Mouse (Mus musculus) myocyte (in vitro differentiated cells): ENCODE measurements at regions not wholly inside any gene's neighbourhood (a gene's known extent, or its start where the extent isn't known, plus 50 kb on each side); places are given as distances from the start of the nearest gene placed in this dataset.

ENCODE experiments used
- H3K27me3 ChIP-seq: one replicate; pipeline ENCODE4 v1.6.1; 2011; ENCODE audit not compliant: control insufficient read depth, insufficient read depth, insufficient read length
- H3K36me3 ChIP-seq: one replicate; pipeline ENCODE4 v1.6.1; 2011; ENCODE audit not compliant: control insufficient read depth, insufficient read depth
- H3K4me2 ChIP-seq: one replicate; pipeline ENCODE4 v1.6.1; 2011; ENCODE audit warnings: low read depth, control low read depth
- H3K4me3 ChIP-seq: one replicate; pipeline ENCODE4 v1.5.1; 2011; ENCODE audit warnings: mild to moderate bottlenecking, control low read depth, moderate library complexity
- H3K79me2 ChIP-seq: one replicate; pipeline ENCODE4 v1.6.1; 2011; ENCODE audit not compliant: control insufficient read depth, insufficient read depth
- H3ac ChIP-seq: one replicate; pipeline ENCODE4 v1.6.1; 2011; ENCODE audit not compliant: control insufficient read depth, insufficient read length
- CEBPB ChIP-seq: IDR thresholded peaks from 2 replicates; pipeline ENCODE4 v1.6.1; 2011; ENCODE audit warnings: mild to moderate bottlenecking, moderate library complexity; ENCODE audit not compliant: poor library complexity, insufficient read depth, severe bottlenecking
- E2F4 ChIP-seq: IDR thresholded peaks from one replicate; pipeline ENCODE4 v1.6.1; 2011; ENCODE audit warnings: mild to moderate bottlenecking, control low read depth, moderate library complexity; ENCODE audit not compliant: insufficient read depth
- MAX ChIP-seq: IDR thresholded peaks from one replicate; pipeline ENCODE4 v1.6.1; 2011; ENCODE audit warnings: low read depth, mild to moderate bottlenecking, control low read depth
- MYOD1 ChIP-seq, 3 experiments: IDR thresholded peaks; one replicate each; pipeline ENCODE4 v1.6.1; 2011; ENCODE audit warnings: control low read depth in 2 of 3, low read depth in 2 of 3, mild to moderate bottlenecking in 2 of 3, moderate library complexity in 1 of 3; ENCODE audit not compliant: insufficient read length in 2 of 3, control insufficient read depth in 1 of 3
- MYOG ChIP-seq, 3 experiments: IDR thresholded peaks; one replicate each; pipeline ENCODE4 v1.6.1; 2011; ENCODE audit warnings: control low read depth in 2 of 3, low read depth in 2 of 3, mild to moderate bottlenecking in 2 of 3; ENCODE audit not compliant: insufficient read length in 2 of 3, control insufficient read depth in 1 of 3, insufficient read depth in 1 of 3
- POLR2A ChIP-seq: IDR thresholded peaks from one replicate; pipeline ENCODE4 v1.6.1; 2011; ENCODE audit warnings: low read depth, mild to moderate bottlenecking, control low read depth, moderate library complexity; ENCODE audit not compliant: insufficient read length
- POLR2AphosphoS2 ChIP-seq: IDR thresholded peaks from one replicate; pipeline ENCODE4 v1.6.1; 2011; ENCODE audit warnings: low read depth, control low read depth; ENCODE audit not compliant: insufficient read length
- REST ChIP-seq: IDR thresholded peaks from one replicate; pipeline ENCODE4 v1.6.1; 2011; ENCODE audit warnings: mild to moderate bottlenecking, control low read depth, moderate library complexity; ENCODE audit not compliant: insufficient read depth, insufficient read length
- SRF ChIP-seq: IDR thresholded peaks from one replicate; pipeline ENCODE4 v1.6.1; 2011; ENCODE audit warnings: low read depth; ENCODE audit not compliant: control insufficient read depth, insufficient read length
- TCF12 ChIP-seq: IDR thresholded peaks from one replicate; pipeline ENCODE4 v1.6.1; 2011; ENCODE audit warnings: mild to moderate bottlenecking, control low read depth; ENCODE audit not compliant: poor library complexity, insufficient read depth, severe bottlenecking
- TCF3 ChIP-seq: IDR thresholded peaks from one replicate; pipeline ENCODE4 v1.6.1; 2011; ENCODE audit warnings: low read depth, control low read depth; ENCODE audit not compliant: insufficient read length
- USF1 ChIP-seq: IDR thresholded peaks from one replicate; pipeline ENCODE4 v1.6.1; 2011; ENCODE audit warnings: low read depth, mild to moderate bottlenecking, control low read depth, moderate library complexity

- Histone ChIP-seq H3K79me2 (no peaks in the 10 kb centered on the region), H3K4me2 (no peak overlapping the region), H3K27me3 (peaks cover 46% of the 10 kb centered on the region), H3ac (no peak overlapping the region), H3K4me3 (no peak overlapping the region), H3K36me3 (no peaks in the 10 kb centered on the region)
- TF ChIP-seq MYOG (IDR thresholded peaks at IDR 0.05; ENCODE audit: control insufficient read depth in 1 of 3, insufficient read depth in 1 of 3, insufficient read length in 2 of 3, low read depth in 2 of 3) (no peak), USF1 (no peak), POLR2AphosphoS2 (no peak)
These were observed 353.5 kb upstream of the Nfe2l3 start for GRCm38 (mm10) chr6:51078967-51079355.

DNA sequence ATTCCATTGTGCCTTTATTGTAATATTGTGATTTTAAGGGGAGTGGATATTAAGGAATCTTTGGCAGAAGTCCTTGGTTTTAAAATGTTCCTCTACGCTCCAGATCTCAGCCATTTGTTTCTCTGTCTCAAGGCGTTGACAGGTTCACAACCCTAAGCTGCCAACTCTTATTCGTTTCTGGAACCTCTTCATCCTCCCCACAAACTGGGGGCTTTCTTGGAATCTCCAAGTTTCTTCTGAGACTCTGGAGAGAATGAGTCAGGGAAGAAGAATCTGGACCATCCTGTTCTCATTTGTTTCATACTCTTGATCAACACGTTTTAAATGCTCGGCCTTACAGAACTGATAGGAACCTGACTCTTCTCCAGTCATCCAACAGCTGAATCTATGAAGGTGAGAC, 351.4 kb upstream of the Nfe2l3 start:
- Histone ChIP-seq H3K27me3 (peaks cover 34% of the 10 kb centered on the region), H3K79me2 (no peaks in the 10 kb centered on the region), H3K4me3 (no peak overlapping the region), H3K4me2 (no peak overlapping the region), H3K36me3 (no peaks in the 10 kb centered on the region), H3ac (no peak overlapping the region)
- no peak for TF ChIP-seq SRF
- TF ChIP-seq MYOD1 (IDR thresholded peaks at IDR 0.05; ENCODE audit: control insufficient read depth in 1 of 3, insufficient read length in 2 of 3, low read depth in 2 of 3), result no peak
- TF ChIP-seq MAX, result no peak
- TF ChIP-seq POLR2A, result no peak

GRCm38 (mm10) chr6:51084656-51085055, 347.8 kb upstream of the Nfe2l3 start:
- H3ac ChIP-seq, result no peak overlapping the region

DNA sequence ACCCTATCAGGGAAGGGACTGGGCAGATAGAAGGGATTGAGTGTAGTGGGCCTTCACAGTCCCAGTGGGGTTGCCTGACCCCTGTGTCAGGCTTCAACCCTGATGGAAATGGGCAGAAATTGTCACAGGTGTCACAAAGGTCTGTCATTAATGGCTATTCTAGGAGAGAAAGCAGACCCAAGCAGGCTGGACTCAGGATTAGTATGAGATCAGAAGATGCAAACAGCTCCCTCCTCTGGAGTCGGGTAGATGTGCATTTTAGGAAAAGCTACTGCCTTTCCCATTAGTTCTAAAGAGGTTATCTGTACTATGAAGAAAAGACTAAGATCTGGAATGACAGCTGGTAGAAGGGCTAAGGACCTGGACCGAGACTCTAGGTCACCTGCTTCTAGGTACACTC, 346.9 kb upstream of the Nfe2l3 start:
- Histone ChIP-seq H3K36me3 (no peaks in the 10 kb centered on the region), H3ac (no peak overlapping the region), H3K4me3 (no peak overlapping the region)

More at GRCm38 (mm10) chr6:51084656-51085055, 347.8 kb upstream of the Nfe2l3 start:
- TF ChIP-seq MAX, result no peak
- TF ChIP-seq REST, result no peak
- TF ChIP-seq CEBPB, result no peak
- no peak for TF ChIP-seq SRF
- no peak for TF ChIP-seq TCF12
- no peak for TF ChIP-seq POLR2A
- TF ChIP-seq E2F4, result no peak
- no peak overlapping the region for H3K4me3 ChIP-seq
- H3K79me2 ChIP-seq, result no peaks in the 10 kb centered on the region
- H3K4me2 ChIP-seq, result no peak overlapping the region
- H3K27me3 ChIP-seq, result peaks cover 15% of the 10 kb centered on the region
- H3K36me3 ChIP-seq, result no peaks in the 10 kb centered on the region

DNA sequence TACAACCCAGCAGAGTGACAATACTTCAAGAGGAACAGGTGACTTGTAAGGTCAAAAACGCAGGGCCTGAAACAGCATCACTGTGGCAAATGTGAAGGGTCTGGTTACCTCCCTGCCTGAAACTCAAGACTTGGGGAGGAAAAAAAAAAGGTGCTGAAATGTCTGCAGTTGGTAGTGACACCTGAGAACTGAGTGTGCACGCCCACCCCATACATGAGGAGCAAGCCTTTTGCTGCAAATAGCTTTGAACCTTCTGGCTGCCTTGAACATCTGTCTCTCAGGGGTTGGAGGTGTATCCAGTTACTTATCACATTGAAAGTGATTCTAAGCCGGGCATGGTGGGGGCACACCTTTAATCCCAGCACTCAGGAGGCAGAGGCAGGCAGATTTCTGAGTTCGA, 346.1 kb upstream of the Nfe2l3 start:
- H3K79me2 ChIP-seq, result no peaks in the 10 kb centered on the region
- no peak for TF ChIP-seq TCF3
- TF ChIP-seq POLR2AphosphoS2, result no peak
- TF ChIP-seq CEBPB, result no peak
- H3K27me3 ChIP-seq, result peaks cover 14% of the 10 kb centered on the region
- no peak overlapping the region for H3K4me3 ChIP-seq
- H3ac ChIP-seq, result no peak overlapping the region
- no peak overlapping the region for H3K4me2 ChIP-seq
- no peaks in the 10 kb centered on the region for H3K36me3 ChIP-seq

More for the DNA sequence above, 346.9 kb upstream of the Nfe2l3 start:
- no peak overlapping the region for H3K4me2 ChIP-seq
- TF ChIP-seq USF1, result no peak
- no peak for TF ChIP-seq POLR2AphosphoS2
- TF ChIP-seq CEBPB, result no peak
- no peak for TF ChIP-seq POLR2A
- TF ChIP-seq MYOD1 (IDR thresholded peaks at IDR 0.05; ENCODE audit: control insufficient read depth in 1 of 3, insufficient read length in 2 of 3, low read depth in 2 of 3), result no peak
- TF ChIP-seq E2F4, result no peak
- no peak for TF ChIP-seq MYOG (IDR thresholded peaks at IDR 0.05; ENCODE audit: control insufficient read depth in 1 of 3, insufficient read depth in 1 of 3, insufficient read length in 2 of 3, low read depth in 2 of 3)
- no peak for TF ChIP-seq SRF
- TF ChIP-seq TCF3, result no peak
- TF ChIP-seq TCF12, result no peak
- TF ChIP-seq MAX, result no peak
- no peak for TF ChIP-seq REST
- H3K79me2 ChIP-seq, result no peaks in the 10 kb centered on the region
- peaks cover 15% of the 10 kb centered on the region for H3K27me3 ChIP-seq

GRCm38 (mm10) chr6:51087806-51088205, 344.7 kb upstream of the Nfe2l3 start:
- no peak for TF ChIP-seq E2F4
- TF ChIP-seq REST, result no peak
- no peak for TF ChIP-seq CEBPB
- TF ChIP-seq SRF, result no peak
- no peak for TF ChIP-seq MYOG (IDR thresholded peaks at IDR 0.05; ENCODE audit: control insufficient read depth in 1 of 3, insufficient read depth in 1 of 3, insufficient read length in 2 of 3, low read depth in 2 of 3)
- TF ChIP-seq POLR2AphosphoS2, result no peak
- no peak for TF ChIP-seq MYOD1 (IDR thresholded peaks at IDR 0.05; ENCODE audit: control insufficient read depth in 1 of 3, insufficient read length in 2 of 3, low read depth in 2 of 3)
- no peak for TF ChIP-seq MAX
- no peak for TF ChIP-seq TCF3
- no peak for TF ChIP-seq TCF12
- no peak for TF ChIP-seq POLR2A
- no peak for TF ChIP-seq USF1
- Histone ChIP-seq H3K4me3 (no peak overlapping the region), H3K4me2 (no peak overlapping the region), H3K27me3 (peaks cover 6% of the 10 kb centered on the region), H3ac (no peak overlapping the region), H3K36me3 (no peaks in the 10 kb centered on the region), H3K79me2 (no peaks in the 10 kb centered on the region)
